Mouse (Mus musculus): ENCODE data around the gene Wfdc11. TPM values are rescaled to one million over a fixed set of nuclear protein-coding genes. Genes with fewer than 3 reads are reported as not detected.

Gene Wfdc11
- polyA plus RNA-seq, 1 experiment from 2014 or later, result not detected

- Histone ChIP-seq H3K9ac (no peak overlapping the region), H3K36me3 (no peaks in the 10 kb centered on the region), H3K27ac (no peak overlapping the region), H3K4me3 (peak overlapping the region; percentile 13; the same call in 1 of the 2 replicates), H3K4me2 (replicated peaks) (peak overlapping the region; percentile 55), H3K9me3 (no peaks in the 10 kb centered on the region), H3K27me3 (replicated peaks) (no peaks in the 10 kb centered on the region), H3K4me1 (no peaks in the 10 kb centered on the region)
- 22% methylated on average over 19 of the region's 19 CpGs for WGBS
- ATAC-seq (ENCODE audit: low FRiP score, low read depth), result peak; percentile 65
Observed at GRCm38 (mm10) chr2:164678848-164679625, 5.2 kb upstream of the Wfdc11 start.

- 86% methylated on average over 16 of the region's 16 CpGs for WGBS
Observed at GRCm38 (mm10) chr2:164676916-164677685, 3.2 kb upstream of the Wfdc11 start.

GRCm38 (mm10) chr2:164676103-164676502 lies 2.2 kb upstream of the Wfdc11 start:
- WGBS, result 81% methylated on average over 7 of the region's 7 CpGs
- Histone ChIP-seq H3K27ac (no peak overlapping the region), H3K4me1 (no peaks in the 10 kb centered on the region), H3K9me3 (no peaks in the 10 kb centered on the region), H3K4me2 (replicated peaks) (no peak overlapping the region), H3K4me3 (no peak overlapping the region), H3K36me3 (no peaks in the 10 kb centered on the region), H3K27me3 (replicated peaks) (no peaks in the 10 kb centered on the region), H3K9ac (no peak overlapping the region)
- ATAC-seq (ENCODE audit: low FRiP score, low read depth), result no peak

More at GRCm38 (mm10) chr2:164676916-164677685, 3.2 kb upstream of the Wfdc11 start:
- no peak for ATAC-seq (ENCODE audit: low FRiP score, low read depth)
- Histone ChIP-seq H3K4me3 (no peak overlapping the region), H3K4me2 (replicated peaks) (no peak overlapping the region), H3K36me3 (no peaks in the 10 kb centered on the region), H3K4me1 (no peaks in the 10 kb centered on the region), H3K27me3 (replicated peaks) (no peaks in the 10 kb centered on the region), H3K9ac (no peak overlapping the region), H3K9me3 (no peaks in the 10 kb centered on the region), H3K27ac (no peak overlapping the region)

- Histone ChIP-seq H3K9me3 (no peaks in the 10 kb centered on the region), H3K36me3 (no peaks in the 10 kb centered on the region), H3K4me1 (no peaks in the 10 kb centered on the region), H3K4me2 (replicated peaks) (no peak overlapping the region), H3K27ac (no peak overlapping the region), H3K27me3 (replicated peaks) (no peaks in the 10 kb centered on the region), H3K9ac (no peak overlapping the region), H3K4me3 (no peak overlapping the region)
- no peak for ATAC-seq (ENCODE audit: low FRiP score, low read depth)
- WGBS, result 45% methylated on average over 1 of the region's 1 CpGs
Observed at GRCm38 (mm10) chr2:164670938-164671337, 2.9 kb downstream of the Wfdc11 start.

GRCm38 (mm10) chr2:164670261-164670660 lies 3.6 kb downstream of the Wfdc11 start:
- no peaks in the 10 kb centered on the region for H3K9me3 ChIP-seq
- H3K4me3 ChIP-seq, result no peak overlapping the region
- H3K36me3 ChIP-seq, result no peaks in the 10 kb centered on the region
- ATAC-seq (ENCODE audit: low FRiP score, low read depth), result no peak
- no peaks in the 10 kb centered on the region for H3K27me3 ChIP-seq (replicated peaks)
- H3K27ac ChIP-seq, result no peak overlapping the region
- no peak overlapping the region for H3K9ac ChIP-seq
- WGBS, result 86% methylated on average over 5 of the region's 5 CpGs
- H3K4me1 ChIP-seq, result no peaks in the 10 kb centered on the region
- H3K4me2 ChIP-seq (replicated peaks), result no peak overlapping the region

GRCm38 (mm10) chr2:164664851-164665250 lies 9.0 kb downstream of the Wfdc11 start:
- ATAC-seq (ENCODE audit: low FRiP score, low read depth), result no peak
- H3K27me3 ChIP-seq (replicated peaks), result no peaks in the 10 kb centered on the region
- no peak overlapping the region for H3K27ac ChIP-seq
- H3K4me1 ChIP-seq, result no peaks in the 10 kb centered on the region
- H3K36me3 ChIP-seq, result no peaks in the 10 kb centered on the region
- H3K4me3 ChIP-seq, result no peak overlapping the region
- 89% methylated on average over 7 of the region's 7 CpGs for WGBS
- no peaks in the 10 kb centered on the region for H3K9me3 ChIP-seq
- no peak overlapping the region for H3K4me2 ChIP-seq (replicated peaks)
- no peak overlapping the region for H3K9ac ChIP-seq

- no peak within 1 kb of the TSS for H3K4me3 ChIP-seq
- no peaks in the 10 kb centered on the region for H3K27me3 ChIP-seq (replicated peaks)
Observed at GRCm38 (mm10) chr2:164656483-164656882, 17.4 kb downstream of the Wfdc11 start, which contains the start of gene Wfdc9. Wfdc9 (minus strand) TSS chr2:164656583.

GRCm38 (mm10) chr2:164655858-164656257 lies 18.0 kb downstream of the Wfdc11 start, which contains the start of gene Wfdc10:
Wfdc10 (plus strand) TSS chr2:164656046.
- no peaks in the 10 kb centered on the region for H3K4me1 ChIP-seq
- no peaks in the 10 kb centered on the region for H3K9me3 ChIP-seq
- H3K4me3 ChIP-seq, result no peak within 1 kb of the TSS
- no peak within 1 kb of the TSS for H3K4me2 ChIP-seq (replicated peaks)
- no peak for ATAC-seq (ENCODE audit: low FRiP score, low read depth)
- H3K27me3 ChIP-seq (replicated peaks), result no peaks in the 10 kb centered on the region
- H3K36me3 ChIP-seq, result no peaks in the 10 kb centered on the region
- no peak within 1 kb of the TSS for H3K27ac ChIP-seq
- WGBS, result 15% methylated on average over 11 of the region's 11 CpGs
- no peak within 1 kb of the TSS for H3K9ac ChIP-seq

More at GRCm38 (mm10) chr2:164656483-164656882, 17.4 kb downstream of the Wfdc11 start, which contains the start of gene Wfdc9:
- WGBS, result 85% methylated on average over 9 of the region's 9 CpGs
- Histone ChIP-seq H3K36me3 (no peaks in the 10 kb centered on the region), H3K9ac (no peak within 1 kb of the TSS), H3K9me3 (no peaks in the 10 kb centered on the region), H3K4me1 (no peaks in the 10 kb centered on the region), H3K27ac (no peak within 1 kb of the TSS), H3K4me2 (replicated peaks) (no peak within 1 kb of the TSS)
- no peak for ATAC-seq (ENCODE audit: low FRiP score, low read depth)

GRCm38 (mm10) chr2:164641881-164642673 lies 31.8 kb downstream of the Wfdc11 start:
- no peaks in the 10 kb centered on the region for H3K9me3 ChIP-seq
- H3K4me3 ChIP-seq, result no peak overlapping the region
- no peaks in the 10 kb centered on the region for H3K36me3 ChIP-seq
- no peak overlapping the region for H3K27ac ChIP-seq
- no peak overlapping the region for H3K9ac ChIP-seq
- no peak for ATAC-seq (ENCODE audit: low FRiP score, low read depth)
- 80% methylated on average over 13 of the region's 13 CpGs for WGBS
- no peaks in the 10 kb centered on the region for H3K4me1 ChIP-seq
- no peaks in the 10 kb centered on the region for H3K27me3 ChIP-seq (replicated peaks)
- H3K4me2 ChIP-seq (replicated peaks), result no peak overlapping the region

GRCm38 (mm10) chr2:164641129-164641528 lies 32.8 kb downstream of the Wfdc11 start:
- H3K36me3 ChIP-seq, result no peaks in the 10 kb centered on the region
- no peaks in the 10 kb centered on the region for H3K9me3 ChIP-seq
- H3K4me1 ChIP-seq, result no peaks in the 10 kb centered on the region
- H3K27me3 ChIP-seq (replicated peaks), result no peaks in the 10 kb centered on the region
- no peak overlapping the region for H3K9ac ChIP-seq
- H3K4me2 ChIP-seq (replicated peaks), result no peak overlapping the region
- no peak overlapping the region for H3K27ac ChIP-seq
- WGBS, result 64% methylated on average over 7 of the region's 7 CpGs
- no peak for ATAC-seq (ENCODE audit: low FRiP score, low read depth)
- no peak overlapping the region for H3K4me3 ChIP-seq

- Histone ChIP-seq H3K9me3 (no peaks in the 10 kb centered on the region), H3K9ac (no peak within 1 kb of the TSS), H3K36me3 (no peaks in the 10 kb centered on the region), H3K27ac (no peak within 1 kb of the TSS), H3K4me2 (replicated peaks) (no peak within 1 kb of the TSS), H3K4me1 (no peaks in the 10 kb centered on the region), H3K27me3 (replicated peaks) (no peaks in the 10 kb centered on the region), H3K4me3 (no peak within 1 kb of the TSS)
- WGBS, result 85% methylated on average over 3 of the region's 3 CpGs
- no peak for ATAC-seq (ENCODE audit: low FRiP score, low read depth)
Observed at GRCm38 (mm10) chr2:164638696-164639095, 35.2 kb downstream of the Wfdc11 start, which contains the start of gene Wfdc16. Wfdc16 (minus strand) TSS chr2:164638796.

- ATAC-seq (ENCODE audit: low FRiP score, low read depth), result no peak
- H3K9ac ChIP-seq, result no peak overlapping the region
- H3K36me3 ChIP-seq, result no peaks in the 10 kb centered on the region
- no peak overlapping the region for H3K4me2 ChIP-seq (replicated peaks)
- 77% methylated on average over 9 of the region's 9 CpGs for WGBS
- no peaks in the 10 kb centered on the region for H3K27me3 ChIP-seq (replicated peaks)
- H3K27ac ChIP-seq, result no peak overlapping the region
- H3K9me3 ChIP-seq, result no peaks in the 10 kb centered on the region
- H3K4me3 ChIP-seq, result no peak overlapping the region
- H3K4me1 ChIP-seq, result no peaks in the 10 kb centered on the region
Observed at GRCm38 (mm10) chr2:164635266-164635665, 38.6 kb downstream of the Wfdc11 start.
